Mouse (Mus musculus) G1E (cell line): ENCODE measurements around the gene Tmsb10. TPM values are rescaled to one million over a fixed set of nuclear protein-coding genes. Genes with fewer than 3 reads are reported as not detected.

Experiments used
- ATAC-seq: 2 replicates; pipeline ENCODE4 v1.8.0; 2016; ENCODE audit warnings: mild to moderate bottlenecking; ENCODE audit not compliant: insufficient number of reproducible peaks, poor library complexity, low FRiP score, severe bottlenecking; ENCODE audit errors: extremely low read depth
- DNase-seq: peaks from one replicate; pipeline ENCODE4 v3.0.0; 2012; ENCODE audit warnings: low spot score
- H3K27me3 ChIP-seq: 2 replicates; pipeline ENCODE4 v1.6.1; 2012; ENCODE audit warnings: mild to moderate bottlenecking, low read length, inconsistent platforms; ENCODE audit not compliant: insufficient read depth
- H3K36me3 ChIP-seq: replicated peaks from 2 replicates; pipeline ENCODE3; 2012; ENCODE audit warnings: mild to moderate bottlenecking, inconsistent platforms
- H3K4me1 ChIP-seq: 2 replicates; pipeline ENCODE4 v1.6.1; 2012; ENCODE audit warnings: low read depth, low read length, inconsistent platforms, mixed read lengths; ENCODE audit not compliant: insufficient read depth
- H3K4me3 ChIP-seq: 2 replicates; pipeline ENCODE4 v1.5.1; 2012; ENCODE audit warnings: low read depth, mild to moderate bottlenecking, inconsistent platforms, low read length, moderate library complexity, mixed read lengths
- H3K9me3 ChIP-seq: replicated peaks from 2 replicates; pipeline ENCODE4 v1.6.1; 2012; ENCODE audit warnings: inconsistent platforms
- CTCF ChIP-seq: IDR thresholded peaks from 2 replicates; pipeline ENCODE4 v1.5.1; 2012; ENCODE audit warnings: low read depth, low read length, inconsistent platforms, mixed read lengths
- GATA1 ChIP-seq: IDR thresholded peaks from 2 replicates; pipeline ENCODE4 v1.6.1; 2012; ENCODE audit warnings: borderline replicate concordance, low read length, inconsistent platforms, mixed read lengths
- GATA2 ChIP-seq: IDR thresholded peaks from 2 replicates; pipeline ENCODE4 v1.6.1; 2012; ENCODE audit warnings: low read depth, low read length, inconsistent platforms, borderline replicate concordance
- POLR2AphosphoS5 ChIP-seq: IDR thresholded peaks from 2 replicates; pipeline ENCODE4 v1.6.1; 2012; ENCODE audit warnings: low read depth, low read length, inconsistent platforms; ENCODE audit not compliant: insufficient replicate concordance
- TAL1 ChIP-seq: conservative IDR thresholded peaks from 2 replicates; pipeline ENCODE4 v1.6.1; 2012; ENCODE audit warnings: low read depth, low read length, inconsistent platforms, mixed read lengths
- polyA plus RNA-seq: library from polyadenylated mRNA; stranded (reverse); fragments of >175 nt; gene quantifications from 2 replicates; pipeline ENCODE4 v1.2.3, GENCODE M21; 2012
- total RNA-seq, 2 experiments: library from RNA; stranded (forward) in 1 of 2; stranded (reverse) in 1 of 2; fragments of 200-1000 nt in 1 of 2; fragments of >200 nt in 1 of 2; fragmentation: Nextera tagmentation in 1 of 2; gene quantifications; 2 replicates each; pipeline ENCODE4 v1.2.3; 2014 to 2017

Gene Tmsb10
- 8.3 and 11.8 TPM in 2 replicates for total RNA-seq (2014; fragmentation: Nextera tagmentation)
- 10.5 and 12.1 TPM in 2 replicates for total RNA-seq (2017)
- polyA plus RNA-seq: 7.1 and 9.3 TPM in 2 replicates

DNA sequence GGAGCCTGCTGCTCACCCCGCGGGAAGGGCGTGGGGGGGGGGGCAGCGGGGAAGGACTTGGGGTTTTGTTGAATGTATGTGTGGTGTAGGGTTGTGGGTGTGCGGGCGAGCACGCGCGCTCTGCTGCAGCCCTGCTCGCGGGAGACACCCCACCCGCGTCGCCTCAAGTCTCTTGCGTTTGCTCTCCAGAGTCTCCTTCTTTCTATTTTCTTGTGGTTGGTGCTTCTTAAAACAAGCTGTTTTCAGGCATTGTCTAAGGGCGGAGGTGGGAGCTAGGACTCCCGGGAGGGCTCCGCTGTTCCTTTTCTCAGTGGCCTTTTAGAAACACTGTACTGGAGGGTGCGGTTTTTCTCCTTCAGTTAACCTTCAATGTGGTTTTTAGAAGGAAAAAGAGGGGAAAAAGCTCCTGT lies at the start of gene Tmsb10:
Gene Tmsb10 (minus strand): TSS at position 87 of the 410 bp plus-strand sequence.
- Histone ChIP-seq H3K27me3 (peaks cover 46% of the 10 kb centered on the region), H3K9me3 (no peaks in the 10 kb centered on the region), H3K36me3 (no peaks in the 10 kb centered on the region), H3K4me3 (peak within 1 kb of the TSS; percentile 72), H3K4me1 (peaks cover 21% of the 10 kb centered on the region)
- DNase-seq (no peak), ATAC-seq (0 out of 2 replicates have a peak, but pooled peaks have one; percentile 10)
- no peak for TF ChIP-seq POLR2AphosphoS5
- no peak for TF ChIP-seq GATA1
- TF ChIP-seq TAL1: no peak
- no peak for TF ChIP-seq GATA2
- no peak for TF ChIP-seq CTCF

DNA sequence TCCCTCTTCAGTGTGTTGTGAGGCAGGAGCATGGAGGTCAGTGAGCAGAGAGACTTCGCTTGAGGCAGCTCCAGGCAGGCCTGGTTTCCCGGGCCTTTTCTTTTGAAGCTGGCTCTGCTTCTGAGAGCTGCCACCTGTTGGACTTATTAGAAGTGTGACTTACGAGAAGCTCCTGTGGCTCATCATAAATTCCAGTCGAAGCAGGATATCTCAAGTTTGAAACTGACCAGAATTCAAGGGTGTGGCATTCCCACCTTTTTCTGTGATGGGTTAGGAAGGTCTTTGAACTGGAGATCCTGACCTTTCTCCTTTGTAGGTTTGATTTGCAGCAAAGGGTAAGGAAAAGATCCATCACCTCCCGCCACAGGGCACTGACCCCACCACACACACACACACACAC lies 45.1 kb upstream of the Tmsb10 start:
- ATAC-seq: no peak

DNA sequence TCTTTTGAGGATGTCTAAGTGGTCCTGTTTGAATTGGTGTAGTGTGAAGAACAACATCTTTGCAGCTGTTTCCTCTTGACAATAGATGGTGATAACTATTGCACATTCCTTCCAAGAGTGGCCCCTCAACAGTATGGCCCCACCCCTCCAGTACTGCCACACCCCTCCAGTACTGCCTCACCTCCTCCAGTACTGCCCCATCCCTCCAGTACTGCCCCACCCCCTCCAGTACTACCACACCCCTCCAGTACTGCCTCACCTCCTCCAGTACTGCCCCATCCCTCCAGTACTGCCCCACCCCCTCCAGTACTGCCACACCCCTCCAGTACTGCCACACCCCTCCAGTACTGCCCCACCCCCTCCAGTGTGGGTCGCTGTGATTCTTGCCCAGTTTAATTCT lies 43.8 kb upstream of the Tmsb10 start:
- H3K36me3 ChIP-seq: no peaks in the 10 kb centered on the region
- ATAC-seq (no peak), DNase-seq (no peak)
- no peaks in the 10 kb centered on the region for H3K9me3 ChIP-seq
- no peak overlapping the region for H3K4me3 ChIP-seq
- peaks cover 7% of the 10 kb centered on the region; the same call in 1 of the 2 replicates for H3K27me3 ChIP-seq
- TF ChIP-seq TAL1 (no peak), GATA1 (no peak), GATA2 (no peak), CTCF (no peak), POLR2AphosphoS5 (no peak)
- no peaks in the 10 kb centered on the region for H3K4me1 ChIP-seq

More for the DNA sequence above, 45.1 kb upstream of the Tmsb10 start:
- H3K9me3 ChIP-seq: no peaks in the 10 kb centered on the region
- no peak for DNase-seq
- H3K4me1 ChIP-seq: no peaks in the 10 kb centered on the region
- no peaks in the 10 kb centered on the region for H3K36me3 ChIP-seq
- H3K4me3 ChIP-seq: no peak overlapping the region
- H3K27me3 ChIP-seq: no peaks in the 10 kb centered on the region
- TF ChIP-seq GATA1 (no peak), GATA2 (no peak), TAL1 (no peak), CTCF (no peak)

DNA sequence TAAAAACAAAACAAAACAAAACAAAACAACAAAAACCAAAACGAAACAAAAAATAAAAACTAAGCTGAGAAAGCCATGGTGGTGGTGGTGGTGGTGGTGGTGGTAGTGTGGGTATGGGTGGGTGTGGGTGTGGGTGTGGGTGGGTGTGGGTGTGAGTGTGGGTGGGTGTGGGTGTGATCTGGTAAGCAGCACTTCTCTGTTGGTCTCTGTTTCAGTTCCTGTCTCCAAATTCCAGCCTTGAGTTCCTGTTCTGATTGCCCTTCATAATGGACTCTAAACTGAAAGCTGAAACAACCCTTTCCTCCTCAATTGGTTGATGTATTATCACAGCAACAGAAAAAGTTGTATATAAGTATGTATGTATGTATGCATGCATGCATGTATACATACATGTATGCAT lies 40.3 kb upstream of the Tmsb10 start:
- Histone ChIP-seq H3K36me3 (no peaks in the 10 kb centered on the region), H3K27me3 (peaks cover 14% of the 10 kb centered on the region), H3K9me3 (no peaks in the 10 kb centered on the region), H3K4me1 (no peaks in the 10 kb centered on the region), H3K4me3 (no peak overlapping the region)
- no peak for TF ChIP-seq GATA2
- TF ChIP-seq POLR2AphosphoS5: no peak
- TF ChIP-seq GATA1: no peak
- TF ChIP-seq TAL1: no peak
- TF ChIP-seq CTCF: no peak
- DNase-seq: no peak
- ATAC-seq: no peak

DNA sequence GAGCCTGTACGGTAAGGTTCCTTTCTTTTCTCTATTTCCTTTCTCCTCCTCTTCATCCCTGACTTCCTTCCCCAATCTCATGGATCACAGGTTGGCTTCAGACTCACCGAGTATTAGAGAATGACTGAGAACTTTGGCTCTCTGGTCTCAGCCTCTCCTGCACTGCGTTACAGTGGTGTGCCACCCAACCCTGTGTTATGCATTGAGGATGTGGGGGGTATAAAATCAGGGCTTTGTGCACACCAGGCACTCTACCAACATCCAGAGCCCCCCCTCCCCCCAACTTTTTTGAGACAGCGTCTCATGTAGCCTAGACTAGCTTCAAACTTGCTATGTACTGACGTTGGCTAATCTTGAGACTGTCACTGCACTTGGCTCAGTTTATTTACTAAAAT lies 35.1 kb upstream of the Tmsb10 start:
- no peaks in the 10 kb centered on the region for H3K36me3 ChIP-seq
- ATAC-seq: no peak
- TF ChIP-seq TAL1 (no peak), CTCF (no peak), GATA1 (no peak), POLR2AphosphoS5 (no peak), GATA2 (no peak)
- no peak overlapping the region for H3K4me3 ChIP-seq
- DNase-seq: no peak
- H3K27me3 ChIP-seq: peaks cover 22% of the 10 kb centered on the region
- H3K9me3 ChIP-seq: no peaks in the 10 kb centered on the region
- no peaks in the 10 kb centered on the region; the same call in 1 of the 2 replicates for H3K4me1 ChIP-seq

DNA sequence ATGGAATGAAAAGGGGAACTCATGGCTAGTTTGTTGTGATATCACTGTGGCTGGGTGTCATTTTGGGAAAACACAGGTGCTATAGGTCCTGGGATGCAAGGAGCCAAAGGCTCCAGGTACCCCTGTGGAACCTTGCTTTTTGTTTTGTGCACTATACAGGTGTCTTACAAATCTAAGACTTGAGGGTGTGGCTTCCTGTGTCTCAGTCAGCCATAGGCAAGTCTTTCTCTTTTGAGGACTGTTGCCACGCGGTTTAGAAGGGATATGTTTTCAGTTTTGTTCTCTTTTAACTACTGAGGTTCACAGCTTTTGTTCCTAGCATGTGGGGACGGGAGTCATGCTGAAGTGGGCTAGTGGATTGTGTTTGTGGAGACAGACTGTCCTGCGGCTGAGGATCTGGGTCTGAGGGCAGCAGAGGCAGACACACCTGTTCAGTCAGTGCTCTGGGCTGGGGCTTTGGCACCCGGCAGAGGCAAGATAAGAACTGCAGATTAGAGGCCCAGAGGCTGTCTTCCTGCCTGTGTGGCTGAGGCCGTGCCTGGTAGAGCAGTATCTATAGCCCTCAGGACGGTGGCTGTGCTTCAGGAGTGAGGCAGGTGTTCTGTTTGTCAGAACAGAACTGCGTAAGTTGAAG lies 34.6 kb upstream of the Tmsb10 start:
- ATAC-seq: no peak
- DNase-seq: no peak
- no peaks in the 10 kb centered on the region for H3K9me3 ChIP-seq

More for the DNA sequence above, 34.6 kb upstream of the Tmsb10 start:
- Histone ChIP-seq H3K36me3 (no peaks in the 10 kb centered on the region), H3K4me3 (no peak overlapping the region), H3K4me1 (no peaks in the 10 kb centered on the region; the same call in 1 of the 2 replicates), H3K27me3 (peaks cover 22% of the 10 kb centered on the region)
- TF ChIP-seq TAL1 (no peak), GATA2 (no peak), CTCF (no peak), POLR2AphosphoS5 (no peak), GATA1 (no peak)
